Mouse (Mus musculus): ENCODE results near the gene Dnah2. TPM values are rescaled to one million over a fixed set of nuclear protein-coding genes. Genes with fewer than 3 reads are reported as not detected.

Dnah2 gene
- total and polyA plus RNA-seq, 3 experiments, result under 0.01 to 0.03 TPM; not detected in 1

DNA sequence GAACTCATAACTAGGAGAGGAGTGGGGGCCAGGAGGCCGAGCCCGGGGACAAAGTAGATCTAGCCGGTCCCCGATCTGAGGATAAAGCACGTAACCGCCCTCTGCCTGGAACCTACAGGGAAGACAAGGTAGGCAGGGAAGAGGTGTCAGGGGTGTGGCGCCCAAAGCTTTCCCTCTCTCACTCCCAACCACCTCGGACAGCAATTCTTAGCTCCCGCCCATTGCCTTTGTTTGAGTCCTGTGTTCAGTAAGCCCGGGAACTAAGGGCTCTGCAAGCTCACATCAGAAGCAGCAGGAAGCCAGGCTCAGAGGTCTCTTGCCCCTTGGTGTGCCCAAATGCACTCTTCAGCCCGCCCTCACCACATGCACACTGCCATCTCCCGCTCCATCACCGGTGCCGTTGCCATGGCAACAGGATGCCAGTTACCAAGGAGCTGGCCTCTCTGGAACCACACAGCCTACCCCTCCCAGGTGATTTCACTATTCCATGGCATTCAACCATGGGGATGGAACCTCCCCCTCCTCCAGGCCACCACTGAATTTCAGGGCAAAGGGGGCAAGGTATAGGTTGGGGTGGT lies 8.6 kb upstream of the Dnah2 start:
- TF ChIP-seq MAZ (IDR thresholded peaks at IDR 0.05; ENCODE audit: low read depth, low read length) (no peak), NRF1 (IDR thresholded peaks at IDR 0.05; ENCODE audit: low read depth, low read length) (no peak), ETS1 (conservative IDR thresholded peaks at IDR 0.05; ENCODE audit: low read depth, low read length) (no peak), IRF4 (IDR thresholded peaks at IDR 0.05; ENCODE audit: low read depth, low read length) (no peak), MAX (IDR thresholded peaks at IDR 0.05; ENCODE audit: low read length) (no peak), SIN3A (IDR thresholded peaks at IDR 0.05; ENCODE audit: low read length) (no peak), EP300 (IDR thresholded peaks at IDR 0.05; ENCODE audit: low read length) (no peak), BHLHE40 (IDR thresholded peaks at IDR 0.05; ENCODE audit: low read depth, low read length) (no peak), UBTF (IDR thresholded peaks at IDR 0.05; ENCODE audit: low read depth, low read length) (no peak), ZC3H11A (IDR thresholded peaks at IDR 0.05; ENCODE audit: low read depth, low read length) (no peak), CTCF (conservative IDR thresholded peaks at IDR 0.05 in 1 of 2, IDR thresholded peaks at IDR 0.05 in 1 of 2; ENCODE audit: low read depth in 2 of 2, low read length in 2 of 2) (no peak), SMC3 (IDR thresholded peaks at IDR 0.05; ENCODE audit: low read depth, low read length) (no peak), JUN (IDR thresholded peaks at IDR 0.05; ENCODE audit: insufficient read depth, low read depth, low read length) (no peak), RAD21 (IDR thresholded peaks at IDR 0.05; ENCODE audit: low read depth, low read length) (no peak)
- dilution Hi-C loops (cut with MboI; ENCODE audit: extremely low pct_ligation_motif_present, extremely low pct_unique_long_range_greater_than_20kb, low sequenced_read_pairs) (no loop called here), in situ Hi-C loops (cut with MboI; ENCODE audit: low pct_ligation_motif_present, low pct_unique_long_range_greater_than_20kb, low sequenced_read_pairs) (no loop called here)
- no peak overlapping the region for H3K4me2 ChIP-seq (ENCODE audit: insufficient read depth, low read depth, poor library complexity, severe bottlenecking)
- H3K9me3 ChIP-seq (replicated peaks; ENCODE audit: low read length), result no peaks in the 10 kb centered on the region
- no peak overlapping the region for H3K4me3 ChIP-seq (replicated peaks in 1 of 3; ENCODE audit: low read depth in 2 of 3, low read length in 2 of 3, poor library complexity in 1 of 3)
- H3K4me1 ChIP-seq (ENCODE audit: control insufficient read depth in 1 of 2, insufficient read depth in 2 of 2), result no peaks in the 10 kb centered on the region
- H3K27me3 ChIP-seq (replicated peaks), result no peaks in the 10 kb centered on the region
- H3K27ac ChIP-seq (ENCODE audit: insufficient read depth, low read depth), result no peak overlapping the region
- H3K36me3 ChIP-seq (replicated peaks in 1 of 2; ENCODE audit: control insufficient read depth in 1 of 2, insufficient read depth in 1 of 2, low read length in 1 of 2), result peaks cover 21 to 82% of the 10 kb centered on the region in 2 experiments
- DNase-seq (ENCODE audit: extremely low read depth), result no peak
- no peak overlapping the region for H3K9ac ChIP-seq (ENCODE audit: insufficient read depth, low read depth)
- no peaks in the 10 kb centered on the region for H3K79me2 ChIP-seq (replicated peaks; ENCODE audit: control insufficient read depth, extremely low read depth, insufficient read depth, poor library complexity, severe bottlenecking)

GRCm38 (mm10) chr11:69554539-69555140 lies 5.7 kb upstream of the Dnah2 start:
- Histone ChIP-seq H3K9ac (ENCODE audit: insufficient read depth, low read depth) (no peak overlapping the region), H3K79me2 (replicated peaks; ENCODE audit: control insufficient read depth, extremely low read depth, insufficient read depth, poor library complexity, severe bottlenecking) (no peaks in the 10 kb centered on the region), H3K4me1 (ENCODE audit: control insufficient read depth in 1 of 2, insufficient read depth in 2 of 2) (no peaks in the 10 kb centered on the region; a peak in 1 of 4 replicates), H3K27me3 (replicated peaks) (peaks cover 7% of the 10 kb centered on the region), H3K9me3 (replicated peaks; ENCODE audit: low read length) (no peaks in the 10 kb centered on the region), H3K4me2 (ENCODE audit: insufficient read depth, low read depth, poor library complexity, severe bottlenecking) (no peak overlapping the region), H3K36me3 (replicated peaks in 1 of 2; ENCODE audit: control insufficient read depth in 1 of 2, insufficient read depth in 1 of 2, low read length in 1 of 2) (peaks cover 0 to 54% of the 10 kb centered on the region in 2 experiments), H3K4me3 (replicated peaks in 1 of 3; ENCODE audit: low read depth in 2 of 3, low read length in 2 of 3, poor library complexity in 1 of 3) (no peak overlapping the region), H3K27ac (ENCODE audit: insufficient read depth, low read depth) (no peak overlapping the region)
- DNase-seq (ENCODE audit: extremely low read depth), result no peak
- in situ Hi-C loops (cut with MboI; ENCODE audit: low pct_ligation_motif_present, low pct_unique_long_range_greater_than_20kb, low sequenced_read_pairs), result no loop called here
- dilution Hi-C loops (cut with MboI; ENCODE audit: extremely low pct_ligation_motif_present, extremely low pct_unique_long_range_greater_than_20kb, low sequenced_read_pairs), result no loop called here
- TF ChIP-seq ZKSCAN1 (IDR thresholded peaks at IDR 0.05; ENCODE audit: borderline replicate concordance, low read depth, low read length) (no peak), USF2 (conservative IDR thresholded peaks at IDR 0.05; ENCODE audit: low read depth, low read length) (no peak), MAX (IDR thresholded peaks at IDR 0.05; ENCODE audit: low read length) (no peak), ELF1 (IDR thresholded peaks at IDR 0.05; ENCODE audit: low read depth, low read length) (no peak), ZC3H11A (IDR thresholded peaks at IDR 0.05; ENCODE audit: low read depth, low read length) (no peak), SMC3 (IDR thresholded peaks at IDR 0.05; ENCODE audit: low read depth, low read length) (no peak), RCOR1 (conservative IDR thresholded peaks at IDR 0.05; ENCODE audit: low read depth, low read length) (no peak), IRF4 (IDR thresholded peaks at IDR 0.05; ENCODE audit: low read depth, low read length) (no peak), CHD2 (IDR thresholded peaks at IDR 0.05; ENCODE audit: low read length) (no peak), TBP (conservative IDR thresholded peaks at IDR 0.05; ENCODE audit: low read depth, low read length) (no peak), JUN (IDR thresholded peaks at IDR 0.05; ENCODE audit: insufficient read depth, low read depth, low read length) (no peak), MAZ (IDR thresholded peaks at IDR 0.05; ENCODE audit: low read depth, low read length) (no peak), USF1 (IDR thresholded peaks at IDR 0.05; ENCODE audit: low read depth, low read length) (no peak), NELFE (IDR thresholded peaks at IDR 0.05; ENCODE audit: low read depth, low read length) (no peak), EP300 (IDR thresholded peaks at IDR 0.05; ENCODE audit: low read length) (no peak), HCFC1 (IDR thresholded peaks at IDR 0.05; ENCODE audit: low read depth, low read length) (no peak), ZNF384 (IDR thresholded peaks at IDR 0.05; ENCODE audit: low read depth, low read length) (no peak), GABPA (IDR thresholded peaks at IDR 0.05; ENCODE audit: insufficient replicate concordance, low read depth, low read length) (no peak), NRF1 (IDR thresholded peaks at IDR 0.05; ENCODE audit: low read depth, low read length) (no peak), SIN3A (IDR thresholded peaks at IDR 0.05; ENCODE audit: low read length) (no peak)
